Mouse (Mus musculus): ENCODE measurements around the gene Dcst2.

Gene Dcst2

DNA sequence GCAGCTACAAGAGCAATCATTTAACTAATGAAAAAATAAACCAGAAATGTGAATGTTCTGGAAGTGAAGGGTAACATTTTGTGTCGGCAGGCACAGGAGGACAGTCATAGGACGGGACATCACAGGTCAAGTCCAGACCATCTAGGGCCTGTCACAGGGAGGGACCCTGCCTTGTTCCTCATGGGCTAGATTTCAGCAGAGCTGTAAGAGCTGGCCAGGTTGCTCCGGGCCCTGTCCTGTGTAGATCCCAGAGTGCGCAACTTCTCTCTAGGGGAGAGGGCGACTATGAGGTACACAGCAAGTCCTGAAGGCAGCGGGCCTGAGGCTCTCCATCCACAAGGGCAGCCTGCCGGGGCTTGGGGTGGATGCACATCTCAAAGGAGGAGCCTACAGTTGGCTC, at the start of gene Dcst2:
Gene Dcst2, plus strand, starts transcription at position 301 of the 400 bp plus-strand sequence.
- peaks cover 66% of the 10 kb centered on the region for H3K27me3 ChIP-seq (ENCODE audit: insufficient read depth, low read length)
- no peak within 1 kb of the TSS for H3K4me3 ChIP-seq (replicated peaks; ENCODE audit: low read length)
- H3K4me1 ChIP-seq (replicated peaks; ENCODE audit: low read depth, low read length), result peaks cover 26% of the 10 kb centered on the region
- H3K9me3 ChIP-seq (ENCODE audit: low read length), result no peaks in the 10 kb centered on the region
- H3K36me3 ChIP-seq (ENCODE audit: insufficient read depth, low read length), result no peaks in the 10 kb centered on the region
- TF ChIP-seq POU5F1 (IDR thresholded peaks at IDR 0.05; ENCODE audit: borderline replicate concordance, low read length), result no peak
- TF ChIP-seq NANOG (IDR thresholded peaks at IDR 0.05; ENCODE audit: borderline replicate concordance, low read length), result no peak
- no peak for TF ChIP-seq CTCF (conservative IDR thresholded peaks at IDR 0.05; ENCODE audit: low read length)

DNA sequence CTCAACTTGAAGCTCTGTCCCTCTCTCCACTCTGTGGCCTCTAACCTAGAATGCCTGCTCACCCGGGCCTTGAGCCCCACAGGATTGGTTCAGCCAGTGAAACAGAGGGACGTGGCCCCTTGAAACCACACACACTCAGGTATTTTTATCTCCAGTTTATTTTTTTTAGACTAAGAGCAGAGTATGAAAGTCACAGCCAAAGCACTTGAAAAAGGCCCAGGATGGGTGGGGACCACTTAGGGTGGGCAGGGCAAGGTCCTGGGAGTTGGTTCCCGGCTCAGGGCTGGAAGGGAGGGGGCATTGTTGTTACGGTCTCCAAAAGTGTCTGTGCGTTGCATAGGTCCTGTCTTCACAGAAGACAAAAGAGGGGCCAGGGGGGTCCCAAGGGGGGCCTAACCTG, 47.4 kb upstream of the Dcst2 start:
- Histone ChIP-seq H3K4me1 (replicated peaks; ENCODE audit: low read depth, low read length) (peaks cover 56% of the 10 kb centered on the region), H3K36me3 (ENCODE audit: insufficient read depth, low read length) (no peaks in the 10 kb centered on the region), H3K9me3 (ENCODE audit: low read length) (no peaks in the 10 kb centered on the region), H3K4me3 (replicated peaks; ENCODE audit: low read length) (peak overlapping the region; percentile 75; the same call in 1 of the 2 replicates), H3K27me3 (ENCODE audit: insufficient read depth, low read length) (peaks cover 32% of the 10 kb centered on the region)
- TF ChIP-seq CTCF (conservative IDR thresholded peaks at IDR 0.05; ENCODE audit: low read length) (no peak), NANOG (IDR thresholded peaks at IDR 0.05; ENCODE audit: borderline replicate concordance, low read length) (no peak), POU5F1 (IDR thresholded peaks at IDR 0.05; ENCODE audit: borderline replicate concordance, low read length) (no peak)

DNA sequence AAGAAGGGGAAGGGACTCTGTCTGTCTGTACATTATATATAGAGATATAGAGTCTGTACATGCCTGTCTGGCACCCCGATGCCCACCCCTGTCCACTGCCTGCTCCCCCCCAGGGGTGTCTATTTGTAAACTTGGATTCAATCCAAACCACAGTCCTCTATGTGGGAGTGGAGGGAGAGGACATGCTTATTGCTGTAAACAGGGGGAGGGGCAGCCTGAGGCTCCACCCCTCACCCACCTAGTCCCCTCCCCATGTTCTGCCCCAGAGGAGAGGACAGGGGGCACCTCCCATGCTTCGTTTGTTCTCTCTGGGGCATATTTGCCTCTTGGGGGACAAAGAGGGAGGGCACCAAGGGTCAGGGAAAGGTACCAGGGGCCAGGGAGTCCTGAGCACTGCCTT, 47.0 kb upstream of the Dcst2 start:
- Histone ChIP-seq H3K36me3 (ENCODE audit: insufficient read depth, low read length) (no peaks in the 10 kb centered on the region), H3K27me3 (ENCODE audit: insufficient read depth, low read length) (peaks cover 33% of the 10 kb centered on the region), H3K4me1 (replicated peaks; ENCODE audit: low read depth, low read length) (peaks cover 58% of the 10 kb centered on the region), H3K4me3 (replicated peaks; ENCODE audit: low read length) (peak overlapping the region; percentile 75), H3K9me3 (ENCODE audit: low read length) (no peaks in the 10 kb centered on the region)
- TF ChIP-seq POU5F1 (IDR thresholded peaks at IDR 0.05; ENCODE audit: borderline replicate concordance, low read length) (no peak), CTCF (conservative IDR thresholded peaks at IDR 0.05; ENCODE audit: low read length) (no peak), NANOG (IDR thresholded peaks at IDR 0.05; ENCODE audit: borderline replicate concordance, low read length) (no peak)

- H3K27me3 ChIP-seq (ENCODE audit: insufficient read depth, low read length), result peaks cover 38% of the 10 kb centered on the region
- H3K36me3 ChIP-seq (ENCODE audit: insufficient read depth, low read length), result no peaks in the 10 kb centered on the region
- H3K4me1 ChIP-seq (replicated peaks; ENCODE audit: low read depth, low read length), result peaks cover 64% of the 10 kb centered on the region
- no peaks in the 10 kb centered on the region for H3K9me3 ChIP-seq (ENCODE audit: low read length)
- H3K4me3 ChIP-seq (replicated peaks; ENCODE audit: low read length), result peak overlapping the region; percentile 75
- no peak for TF ChIP-seq POU5F1 (IDR thresholded peaks at IDR 0.05; ENCODE audit: borderline replicate concordance, low read length)
- TF ChIP-seq NANOG (IDR thresholded peaks at IDR 0.05; ENCODE audit: borderline replicate concordance, low read length), result no peak
- TF ChIP-seq CTCF (conservative IDR thresholded peaks at IDR 0.05; ENCODE audit: low read length), result peak; percentile 74
These were observed 46.4 kb upstream of the Dcst2 start for GRCm38 (mm10) chr3:89315195-89315929.

- peaks cover 47% of the 10 kb centered on the region for H3K27me3 ChIP-seq (ENCODE audit: insufficient read depth, low read length)
- TF ChIP-seq NANOG (IDR thresholded peaks at IDR 0.05; ENCODE audit: borderline replicate concordance, low read length), result no peak
- TF ChIP-seq CTCF (conservative IDR thresholded peaks at IDR 0.05; ENCODE audit: low read length), result no peak
- TF ChIP-seq POU5F1 (IDR thresholded peaks at IDR 0.05; ENCODE audit: borderline replicate concordance, low read length), result no peak
- peaks cover 71% of the 10 kb centered on the region for H3K4me1 ChIP-seq (replicated peaks; ENCODE audit: low read depth, low read length)
- no peaks in the 10 kb centered on the region for H3K36me3 ChIP-seq (ENCODE audit: insufficient read depth, low read length)
- H3K9me3 ChIP-seq (ENCODE audit: low read length), result no peaks in the 10 kb centered on the region
- peak overlapping the region; percentile 75 for H3K4me3 ChIP-seq (replicated peaks; ENCODE audit: low read length)
These were observed 45.6 kb upstream of the Dcst2 start for GRCm38 (mm10) chr3:89315930-89316831.

- peaks cover 76% of the 10 kb centered on the region for H3K4me1 ChIP-seq (replicated peaks; ENCODE audit: low read depth, low read length)
- no peaks in the 10 kb centered on the region for H3K9me3 ChIP-seq (ENCODE audit: low read length)
- no peaks in the 10 kb centered on the region for H3K36me3 ChIP-seq (ENCODE audit: insufficient read depth, low read length)
- H3K27me3 ChIP-seq (ENCODE audit: insufficient read depth, low read length), result peaks cover 53% of the 10 kb centered on the region
- TF ChIP-seq CTCF (conservative IDR thresholded peaks at IDR 0.05; ENCODE audit: low read length) (peak; percentile 99), NANOG (IDR thresholded peaks at IDR 0.05; ENCODE audit: borderline replicate concordance, low read length) (no peak)
- peak overlapping the region; percentile 75 for H3K4me3 ChIP-seq (replicated peaks; ENCODE audit: low read length)
These were observed 44.9 kb upstream of the Dcst2 start for GRCm38 (mm10) chr3:89316833-89317232.

DNA sequence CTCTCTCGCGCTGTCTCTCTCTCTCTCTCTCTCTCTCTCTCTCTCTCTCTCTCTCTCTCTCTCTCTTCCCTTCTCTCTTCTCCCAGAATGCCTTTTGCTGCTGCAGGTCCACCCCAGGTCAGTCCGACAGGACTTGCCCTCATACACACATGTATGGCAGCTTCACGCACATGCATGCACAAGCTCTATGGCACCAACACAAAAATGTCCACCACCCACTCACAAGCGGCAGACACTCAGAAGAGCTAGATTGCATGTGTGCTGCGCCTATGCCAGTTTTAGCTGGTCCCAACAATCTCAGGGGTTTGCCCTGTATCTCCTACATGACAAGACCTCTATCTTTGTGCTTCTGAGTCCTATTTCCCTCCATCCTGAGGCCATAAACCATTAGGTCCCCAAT, 44.5 kb upstream of the Dcst2 start:
- TF ChIP-seq NANOG (IDR thresholded peaks at IDR 0.05; ENCODE audit: borderline replicate concordance, low read length), result no peak
- TF ChIP-seq CTCF (conservative IDR thresholded peaks at IDR 0.05; ENCODE audit: low read length), result no peak
- no peak for TF ChIP-seq POU5F1 (IDR thresholded peaks at IDR 0.05; ENCODE audit: borderline replicate concordance, low read length)
- Histone ChIP-seq H3K27me3 (ENCODE audit: insufficient read depth, low read length) (peaks cover 57% of the 10 kb centered on the region), H3K4me1 (replicated peaks; ENCODE audit: low read depth, low read length) (peaks cover 80% of the 10 kb centered on the region), H3K4me3 (replicated peaks; ENCODE audit: low read length) (no peak overlapping the region), H3K36me3 (ENCODE audit: insufficient read depth, low read length) (no peaks in the 10 kb centered on the region), H3K9me3 (ENCODE audit: low read length) (no peaks in the 10 kb centered on the region)

DNA sequence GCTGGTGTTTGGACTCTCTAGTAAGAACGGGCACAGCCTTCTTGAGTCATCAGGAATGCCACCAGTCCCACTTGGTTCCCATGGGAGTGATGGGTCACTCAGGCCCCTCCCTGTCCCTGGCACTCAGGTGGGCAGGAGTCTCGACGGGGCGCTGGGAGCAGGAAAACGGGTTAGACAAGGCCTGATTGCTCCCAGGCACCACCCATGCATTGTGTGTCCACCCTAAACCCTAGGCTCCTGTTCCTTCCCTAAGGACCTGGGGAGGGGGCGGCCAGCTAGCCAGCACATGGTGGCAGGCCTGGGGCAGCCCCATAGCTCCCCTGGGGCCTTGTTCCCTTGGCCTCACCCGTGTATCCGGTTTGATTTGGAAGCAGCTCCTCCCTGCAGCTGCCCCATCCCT, 43.5 kb upstream of the Dcst2 start:
- Histone ChIP-seq H3K9me3 (ENCODE audit: low read length) (no peaks in the 10 kb centered on the region), H3K36me3 (ENCODE audit: insufficient read depth, low read length) (no peaks in the 10 kb centered on the region), H3K4me3 (replicated peaks; ENCODE audit: low read length) (peak overlapping the region; percentile 29; the same call in 1 of the 2 replicates), H3K4me1 (replicated peaks; ENCODE audit: low read depth, low read length) (peaks cover 86% of the 10 kb centered on the region), H3K27me3 (ENCODE audit: insufficient read depth, low read length) (peaks cover 64% of the 10 kb centered on the region)
- TF ChIP-seq CTCF (conservative IDR thresholded peaks at IDR 0.05; ENCODE audit: low read length), result no peak
- TF ChIP-seq NANOG (IDR thresholded peaks at IDR 0.05; ENCODE audit: borderline replicate concordance, low read length), result no peak
- no peak for TF ChIP-seq POU5F1 (IDR thresholded peaks at IDR 0.05; ENCODE audit: borderline replicate concordance, low read length)

Measured in E14TG2a.4 (cell line).